Mouse (Mus musculus): ENCODE measurements around the gene Plpp2.

DNA sequence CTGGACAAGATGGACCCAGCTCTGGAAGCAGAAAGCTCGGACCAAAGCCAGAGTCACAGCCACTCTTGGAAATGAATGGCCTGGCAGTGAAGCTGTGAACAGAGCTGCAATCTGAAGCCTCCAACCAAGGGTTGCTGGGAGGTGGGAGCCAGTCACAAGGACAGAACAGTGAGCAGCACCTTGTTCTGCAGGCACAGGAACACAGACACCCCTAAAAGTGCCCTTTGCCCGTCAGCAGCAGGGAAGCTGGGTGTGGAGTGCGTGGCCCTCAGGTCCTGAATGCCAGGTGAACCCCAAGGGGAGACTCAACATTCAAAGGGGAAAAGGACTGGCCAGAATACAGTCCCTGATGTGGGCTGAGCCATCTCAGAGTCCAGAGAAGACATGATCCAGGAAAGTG, 2.0 kb downstream of the Plpp2 start:
- TF ChIP-seq GATA1 (IDR thresholded peaks at IDR 0.05; ENCODE audit: borderline replicate concordance, low read length), result no peak
- TF ChIP-seq FLI1 (IDR thresholded peaks at IDR 0.05; ENCODE audit: low read length), result no peak
